Mouse (Mus musculus) liver, embryonic 18 days (tissue): ENCODE measurements around the gene Asb9. TPM values are rescaled to one million over a fixed set of nuclear protein-coding genes. Genes with fewer than 3 reads are reported as not detected.

Experiments
- polyA plus RNA-seq: library from polyadenylated mRNA; depleted of rRNA; stranded (reverse); fragments of >200 nt; gene quantifications from 2 replicates; pipeline ENCODE4 v1.2.3, GENCODE M21; 2012; rRNA removed

The Asb9 gene
- 0.08 and 0.10 TPM in 2 replicates for polyA plus RNA-seq

GRCm38 (mm10) chrX:164505709-164506498, at the start of gene Asb9:
Gene Asb9, plus strand, starts transcription at chrX:164506327.

Other genes with a start within 250 kb of the Asb9 start
- 0.99 and 1.1 TPM in 2 replicates for gene Bmx, start 248.1 kb upstream of the Asb9 start, polyA plus RNA-seq
- gene Pir, start 237.0 kb upstream of the Asb9 start, polyA plus RNA-seq = 7.1 and 7.8 TPM in 2 replicates
- 1.3 and 1.5 TPM in 2 replicates for gene Vegfd, start 132.9 kb upstream of the Asb9 start, polyA plus RNA-seq
- gene Piga, start 86.5 kb upstream of the Asb9 start, polyA plus RNA-seq = 6.7 and 7.2 TPM in 2 replicates
- gene Asb11, start 69.3 kb upstream of the Asb9 start, polyA plus RNA-seq = 0.42 and 0.43 TPM in 2 replicates